Mouse (Mus musculus) limb, embryonic 14.5 days (tissue): ENCODE measurements around the gene Map7d2. TPM values are rescaled to one million over a fixed set of nuclear protein-coding genes. Genes with fewer than 3 reads are reported as not detected.
"Not testable (repeated sequence)": the region's sequence is repeated elsewhere in the genome, so short reads cannot be mapped to it uniquely, and the experiment has no call there.

Experiments used
- ATAC-seq: fragments of 200-750 bp; cut with Nextera tagmentation; 2 replicates; pipeline ENCODE4 v1.8.0; 2017; ENCODE audit warnings: low read depth, moderate number of reproducible peaks, moderate TSS enrichment; ENCODE audit not compliant: low FRiP score
- DNase-seq: peaks from one replicate; pipeline ENCODE4 v3.0.0-alpha.2; 2015; ENCODE audit warnings: low spot score
- H3K27ac ChIP-seq: fragments of 300-500 bp; sonication (generic); replicated peaks from 2 replicates; pipeline ENCODE4 v1.5.1; 2014; ENCODE audit warnings: low read depth, mild to moderate bottlenecking, low read length, moderate library complexity, mixed read lengths
- H3K27me3 ChIP-seq: fragments of 300-500 bp; sonication (generic); 2 replicates; pipeline ENCODE4 v1.6.1; 2014; ENCODE audit warnings: low read length, mixed read lengths; ENCODE audit not compliant: control insufficient read depth, insufficient read depth
- H3K36me3 ChIP-seq: fragments of 300-500 bp; sonication (generic); 2 replicates; pipeline ENCODE4 v1.6.1; 2014; ENCODE audit warnings: mild to moderate bottlenecking, low read length, moderate library complexity, mixed read lengths; ENCODE audit not compliant: control insufficient read depth, insufficient read depth
- H3K4me1 ChIP-seq: fragments of 300-500 bp; sonication (generic); 2 replicates; pipeline ENCODE4 v1.6.1; 2014; ENCODE audit warnings: antibody characterized with exemption, low read length, mixed read lengths; ENCODE audit not compliant: control insufficient read depth, insufficient read depth
- H3K4me2 ChIP-seq: fragments of 300-500 bp; sonication (generic); replicated peaks from 2 replicates; pipeline ENCODE4 v1.6.1; 2014; ENCODE audit warnings: low read depth, mild to moderate bottlenecking, low read length, moderate library complexity; ENCODE audit not compliant: severe bottlenecking
- H3K4me3 ChIP-seq: fragments of 300-500 bp; sonication (generic); replicated peaks from 2 replicates; pipeline ENCODE4 v1.5.1; 2014; ENCODE audit warnings: low read length
- H3K9ac ChIP-seq: fragments of 300-500 bp; sonication (generic); 2 replicates; pipeline ENCODE4 v1.6.1; 2014; ENCODE audit warnings: mild to moderate bottlenecking, low read depth, low read length, moderate library complexity; ENCODE audit not compliant: severe bottlenecking
- H3K9me3 ChIP-seq: fragments of 300-500 bp; sonication (generic); 2 replicates; pipeline ENCODE4 v1.6.1; 2016; ENCODE audit warnings: low read length; ENCODE audit not compliant: control insufficient read depth
- POLR2A ChIP-seq: fragments of 200-500 bp; IDR thresholded peaks from 2 replicates; pipeline ENCODE4 v1.8.0; 2012; ENCODE audit warnings: inconsistent platforms, mild to moderate bottlenecking, moderate library complexity, borderline replicate concordance; ENCODE audit not compliant: insufficient read depth, insufficient read length; ENCODE audit errors: extremely low read depth
- WGBS: fragments of 180-500 bp; shearing (Covaris S2); extraction: QIAGEN DNeasy Blood & Tissue Kit; methylation state at CpG from one replicate; pipeline ENCODE4 v1.1.7; 2014; 5-methylcytosine and 5-hydroxymethylcytosine counted together
- polyA plus RNA-seq, 2 experiments: library from polyadenylated mRNA; depleted of rRNA in 1 of 2; stranded (reverse) in 1 of 2; unstranded in 1 of 2; fragments of >200 nt; fragmentation: Nextera tagmentation in 1 of 2; extraction: Ambion mirVana in 1 of 2; gene quantifications; 2 replicates each; pipeline versions ENCODE4 v1.2.1 to v1.2.3; 2012 to 2014

The Map7d2 gene
- polyA plus RNA-seq, 2 experiments, result 0.84 to 1.1 TPM

DNA sequence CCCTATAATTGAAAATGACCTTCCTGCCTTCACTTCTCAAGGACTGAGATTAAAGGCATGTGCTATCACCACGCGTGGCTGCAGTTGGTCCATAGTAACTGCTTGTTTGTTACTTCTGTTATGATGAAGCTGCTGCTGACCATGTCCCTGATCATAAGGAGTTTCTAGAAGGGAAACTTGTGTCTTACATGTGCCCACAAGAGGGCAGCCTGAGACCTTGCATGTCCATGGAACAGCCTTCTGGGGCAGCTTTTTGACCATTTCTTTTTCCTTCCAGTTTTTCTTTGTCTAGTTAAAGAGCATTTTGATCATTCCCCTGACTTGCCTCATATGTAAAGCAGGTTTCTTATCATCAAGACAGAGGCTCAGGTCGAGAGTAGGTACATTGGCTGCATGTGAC lies 27.8 kb downstream of the Map7d2 start:
- Histone ChIP-seq H3K4me2 (no peak overlapping the region), H3K4me1 (no peaks in the 10 kb centered on the region), H3K27me3 (no peaks in the 10 kb centered on the region), H3K9me3 (no peaks in the 10 kb centered on the region), H3K36me3 (no peaks in the 10 kb centered on the region), H3K4me3 (no peak overlapping the region), H3K9ac (no peak overlapping the region), H3K27ac (no peak overlapping the region)
- no peak for TF ChIP-seq POLR2A
- WGBS, result 27% methylated on average over 3 of the region's 3 CpGs
- peak; percentile 12 for DNase-seq
- no peak for ATAC-seq

GRCm38 (mm10) chrX:159447133-159447532 lies 32.8 kb downstream of the Map7d2 start:
- WGBS, result 93% methylated on average over 1 of the region's 1 CpGs
- Histone ChIP-seq H3K36me3 (no peaks in the 10 kb centered on the region), H3K9ac (no peak overlapping the region), H3K4me1 (no peaks in the 10 kb centered on the region), H3K9me3 (no peaks in the 10 kb centered on the region), H3K27me3 (no peaks in the 10 kb centered on the region), H3K4me2 (no peak overlapping the region), H3K27ac (no peak overlapping the region), H3K4me3 (no peak overlapping the region)
- ATAC-seq (no peak), DNase-seq (no peak)
- TF ChIP-seq POLR2A, result no peak

GRCm38 (mm10) chrX:159459006-159459654 lies 44.8 kb downstream of the Map7d2 start:
- no peak overlapping the region for H3K4me2 ChIP-seq

DNA sequence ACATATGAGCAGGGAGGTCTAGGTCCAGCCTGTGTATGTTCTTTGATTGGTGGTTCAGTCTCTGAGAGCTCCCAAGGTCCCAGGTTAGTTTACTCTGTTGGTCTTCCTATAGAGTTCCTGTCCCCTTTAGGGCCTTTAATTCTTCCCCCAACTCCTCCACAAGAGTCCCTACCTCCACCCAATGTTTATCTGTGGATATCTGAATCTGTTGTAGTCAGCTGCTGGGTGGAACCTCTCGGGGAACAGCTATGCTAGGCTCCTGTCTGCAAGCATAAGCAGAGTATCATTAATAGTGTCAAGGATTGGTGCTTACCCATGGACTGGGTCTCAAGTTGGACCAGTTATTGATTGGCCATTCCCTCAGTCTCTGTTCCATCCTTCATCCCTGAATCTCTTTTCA lies 60.4 kb downstream of the Map7d2 start:
- ATAC-seq (no peak), DNase-seq (no peak)
- no peak overlapping the region for H3K9ac ChIP-seq
- 90% methylated on average over 1 of the region's 1 CpGs for WGBS
- no peaks in the 10 kb centered on the region for H3K36me3 ChIP-seq
- H3K4me3 ChIP-seq, result no peak overlapping the region
- H3K27ac ChIP-seq, result no peak overlapping the region
- no peaks in the 10 kb centered on the region for H3K27me3 ChIP-seq
- H3K4me2 ChIP-seq, result no peak overlapping the region
- no peaks in the 10 kb centered on the region for H3K4me1 ChIP-seq
- TF ChIP-seq POLR2A, result no peak
- no peaks in the 10 kb centered on the region for H3K9me3 ChIP-seq

More at GRCm38 (mm10) chrX:159459006-159459654, 44.8 kb downstream of the Map7d2 start:
- no peak overlapping the region for H3K4me3 ChIP-seq
- TF ChIP-seq POLR2A, result no peak
- ATAC-seq (no peak), DNase-seq (no peak)
- H3K4me1 ChIP-seq, result no peaks in the 10 kb centered on the region
- H3K27ac ChIP-seq, result no peak overlapping the region
- H3K9me3 ChIP-seq, result no peaks in the 10 kb centered on the region
- no peak overlapping the region for H3K9ac ChIP-seq
- WGBS, result 75% methylated on average over 7 of the region's 7 CpGs
- H3K36me3 ChIP-seq, result no peaks in the 10 kb centered on the region
- H3K27me3 ChIP-seq, result no peaks in the 10 kb centered on the region

GRCm38 (mm10) chrX:159478243-159478940 lies 64.0 kb downstream of the Map7d2 start:
- ATAC-seq, H3K27me3 ChIP-seq: not testable (repeated sequence)

More at GRCm38 (mm10) chrX:159478243-159478940, 64.0 kb downstream of the Map7d2 start:
- H3K9me3 ChIP-seq, H3K4me3 ChIP-seq, H3K4me1 ChIP-seq, H3K9ac ChIP-seq, H3K36me3 ChIP-seq, DNase-seq, H3K4me2 ChIP-seq, H3K27ac ChIP-seq: not testable (repeated sequence)
- WGBS, result 85% methylated on average over 4 of the region's 4 CpGs
